Mouse (Mus musculus): ENCODE results near the gene Tunar.

The Tunar gene

DNA sequence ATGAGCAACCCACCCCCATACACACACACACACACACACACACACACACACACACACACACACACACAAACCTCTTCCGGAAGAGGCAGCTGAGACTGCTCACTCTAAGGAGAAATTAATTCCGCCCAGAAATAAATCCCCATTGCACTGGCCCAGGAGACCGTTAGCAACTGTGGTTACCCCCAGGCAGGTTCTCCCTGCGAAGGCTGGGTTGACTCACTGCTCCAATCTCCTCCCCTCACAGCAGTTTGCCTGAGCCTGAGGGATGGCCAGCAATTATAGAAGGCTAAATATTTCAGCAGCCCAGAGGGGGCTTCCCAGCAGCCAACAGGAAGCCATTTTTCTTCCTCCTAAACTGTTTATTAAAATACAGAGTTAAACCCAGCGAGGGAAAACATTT, 64.5 kb downstream of the Tunar start:
- no peak for DNase-seq (ENCODE audit: low read depth, low spot score)

DNA sequence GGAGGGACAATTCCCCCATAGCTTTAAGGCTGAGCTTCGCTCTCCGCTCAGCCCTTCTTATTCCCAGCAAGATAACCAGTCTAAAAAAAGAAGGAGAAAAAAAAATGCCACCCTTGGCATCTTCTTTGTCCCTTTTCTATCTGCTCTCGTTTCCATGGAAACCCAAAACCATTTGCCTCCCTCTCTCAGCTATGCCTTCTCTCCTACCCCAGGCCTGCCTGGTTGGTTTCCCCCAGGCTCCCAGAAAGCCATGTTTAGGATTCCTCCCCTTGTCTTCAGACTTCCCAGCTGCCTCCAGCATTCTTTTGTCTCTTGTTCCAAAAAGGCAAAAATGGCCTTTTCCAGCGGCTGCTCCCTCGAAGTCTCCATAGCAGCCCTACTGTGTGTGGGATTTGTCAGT, 70.1 kb downstream of the Tunar start:
- DNase-seq (ENCODE audit: low read depth, low spot score) = no peak

DNA sequence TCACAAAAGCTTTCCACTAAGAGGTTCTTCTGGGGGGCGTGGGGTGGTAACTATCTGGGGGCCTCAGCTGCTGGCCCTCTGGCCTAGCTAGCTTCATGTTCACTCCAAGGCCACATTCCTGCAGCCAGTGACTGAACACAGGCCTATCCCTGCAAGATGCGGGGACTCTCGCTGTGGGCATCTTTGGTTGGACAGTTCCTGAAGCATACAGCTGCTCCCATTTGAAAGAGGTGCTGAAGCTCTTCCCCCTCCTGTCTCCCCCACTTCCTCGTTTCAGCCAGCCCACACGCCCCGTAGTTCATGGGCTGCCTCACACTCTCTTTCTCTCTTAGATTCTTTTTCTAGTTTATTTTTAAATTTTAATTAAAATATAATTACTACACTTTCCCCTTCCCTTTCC, 72.3 kb downstream of the Tunar start:
- no peak for DNase-seq (ENCODE audit: low read depth, low spot score)

DNA sequence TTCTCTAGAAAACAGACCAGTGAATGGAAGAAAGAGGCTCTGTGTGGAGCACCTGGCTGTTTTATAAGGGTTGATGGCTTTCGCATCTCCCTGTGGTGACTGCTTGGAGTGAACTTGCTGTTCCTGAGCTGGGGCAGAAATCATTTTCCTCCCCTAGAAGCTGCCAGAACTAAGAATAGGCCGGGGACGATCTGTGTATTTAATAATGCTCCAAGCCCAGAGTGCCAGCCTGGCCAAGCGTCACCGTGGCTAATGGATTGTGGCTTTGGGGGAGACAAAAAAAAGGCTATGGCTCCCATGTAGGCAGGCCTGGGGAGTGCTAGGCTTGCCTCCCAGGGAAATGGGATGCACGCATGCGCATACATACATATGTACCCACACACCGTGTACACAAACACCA, 80.2 kb downstream of the Tunar start:
- no peak for DNase-seq (ENCODE audit: low read depth, low spot score)

DNA sequence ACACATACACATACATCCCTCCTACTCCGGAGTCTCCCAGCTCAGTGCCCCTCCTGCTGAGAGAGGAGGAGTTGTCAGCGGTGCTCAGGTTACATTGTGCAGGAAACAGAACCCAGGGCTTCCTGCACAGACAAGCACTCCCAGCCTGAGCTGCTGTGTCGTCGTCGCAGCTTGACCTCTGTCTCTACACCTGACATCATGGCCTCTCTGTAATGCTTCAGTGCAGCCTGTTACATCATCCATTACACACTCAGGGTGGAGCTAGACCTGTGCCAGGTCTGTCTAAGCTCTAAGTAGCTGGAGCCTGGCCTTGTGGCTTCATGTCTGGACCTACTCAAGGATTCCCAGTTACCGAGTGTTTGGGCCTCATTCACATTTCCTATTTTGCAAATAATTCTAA, 86.8 kb downstream of the Tunar start:
- no peak for DNase-seq (ENCODE audit: low read depth, low spot score)

GRCm38 (mm10) chr12:105426541-105426940, 92.9 kb downstream of the Tunar start:
- DNase-seq (ENCODE audit: low read depth, low spot score) = no peak

DNA sequence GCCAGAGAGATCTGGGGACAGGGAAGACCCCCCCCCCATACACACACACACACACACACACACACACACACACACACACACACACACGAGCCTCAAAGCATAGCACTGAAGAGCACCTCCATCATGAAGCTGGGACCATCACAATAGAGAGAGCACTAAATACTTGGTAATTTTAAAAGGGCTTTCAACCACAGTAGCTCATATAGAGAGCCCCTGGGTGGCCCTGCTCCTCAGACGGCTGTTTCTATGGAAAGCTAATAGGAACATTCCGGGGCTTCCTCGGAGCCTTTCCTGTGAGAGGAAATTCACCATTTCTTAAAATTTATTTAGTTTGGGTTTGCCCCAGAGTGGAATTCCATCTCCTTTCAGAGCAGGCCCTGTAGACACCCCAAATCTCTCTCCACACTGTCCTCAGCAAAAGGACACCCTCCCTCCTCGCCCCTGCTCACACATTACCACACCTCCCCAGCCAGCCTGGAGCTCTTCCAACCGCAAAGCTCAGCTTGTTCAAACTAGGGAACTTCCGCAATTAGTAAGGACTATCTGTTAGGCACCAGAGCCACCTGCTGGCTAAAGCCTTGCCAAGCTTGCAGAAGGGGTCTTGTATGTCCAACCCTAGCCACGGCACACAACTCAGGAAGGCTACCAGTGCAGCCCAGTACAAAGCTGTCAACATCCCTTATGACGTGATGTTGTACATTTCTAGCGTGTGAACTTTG, 93.5 kb downstream of the Tunar start:
- no peak for DNase-seq (ENCODE audit: low read depth, low spot score)

DNA sequence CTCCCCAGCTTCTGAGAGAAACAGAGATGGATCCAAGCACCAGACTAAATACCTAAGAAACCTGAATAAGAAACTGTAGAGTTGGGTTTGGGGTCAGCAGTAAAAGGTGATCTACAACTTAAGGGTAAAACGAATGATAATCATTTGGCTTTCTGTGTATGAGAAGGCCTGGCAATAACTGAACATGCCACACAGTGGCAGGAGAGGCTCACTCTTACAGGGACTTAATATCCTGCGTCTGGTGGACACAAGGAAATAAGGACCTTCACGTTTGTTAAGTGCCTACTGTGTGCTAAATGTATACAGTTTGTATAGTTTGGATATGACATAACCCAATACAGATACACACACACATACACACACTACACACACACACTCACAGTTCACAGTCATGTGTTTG, 98.2 kb downstream of the Tunar start:
- DNase-seq (ENCODE audit: low read depth, low spot score) = no peak

DNA sequence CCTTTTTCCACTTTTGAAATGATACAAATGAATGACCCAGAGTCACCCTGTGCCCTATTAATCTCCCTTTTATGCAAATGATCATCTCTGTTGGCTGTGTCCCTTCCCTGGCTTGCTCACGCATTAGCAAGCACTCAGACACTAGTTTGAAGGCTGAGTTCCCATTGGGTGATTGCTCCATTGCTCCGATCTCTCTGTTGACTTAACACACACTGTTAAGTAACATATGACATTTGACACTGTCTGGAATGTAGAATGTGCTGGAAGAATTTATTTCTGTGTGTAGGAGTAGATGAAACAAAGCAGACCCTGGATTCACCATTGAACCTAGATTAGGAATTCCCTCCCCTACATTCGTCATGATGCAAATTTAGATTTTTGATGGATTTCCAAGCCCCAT, 99.1 kb downstream of the Tunar start:
- no peak for DNase-seq (ENCODE audit: low read depth, low spot score)

Measured in c-Kit-negative CD71-positive TER-119-positive erythroid progenitor cells, embryonic 14.5 days (primary cell).